Mouse (Mus musculus) CD4-positive, CD25-positive, alpha-beta regulatory T cell, adult 2 months (primary cell): ENCODE results near the gene Mxi1.
A peak's percentile ranks its signal among the peaks of the same experiment; 100 is the strongest.

Source experiments
- DNase-seq: peaks from one replicate; pipeline ENCODE4 v3.0.0-alpha.2; 2012; ENCODE audit warnings: low read depth, low spot score

The Mxi1 gene

DNA sequence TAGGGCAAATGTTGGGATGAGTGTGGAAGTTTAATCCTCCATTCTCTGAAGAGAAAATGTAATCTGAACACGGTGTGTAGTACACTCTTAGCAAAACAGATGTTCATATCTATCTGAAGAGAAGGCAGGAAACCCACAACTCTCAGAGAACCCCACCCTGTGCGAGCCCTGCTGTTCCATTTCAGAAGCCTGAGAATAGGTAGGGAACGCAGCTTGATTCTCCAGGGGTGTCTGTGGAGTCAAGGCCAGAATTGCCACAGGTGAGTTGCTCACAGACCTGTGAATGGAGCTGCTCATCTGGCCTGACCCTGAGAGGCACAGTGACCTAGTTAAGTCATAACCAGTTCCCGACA lies 10.5 kb upstream of the Mxi1 start:
- no peak for DNase-seq

DNA sequence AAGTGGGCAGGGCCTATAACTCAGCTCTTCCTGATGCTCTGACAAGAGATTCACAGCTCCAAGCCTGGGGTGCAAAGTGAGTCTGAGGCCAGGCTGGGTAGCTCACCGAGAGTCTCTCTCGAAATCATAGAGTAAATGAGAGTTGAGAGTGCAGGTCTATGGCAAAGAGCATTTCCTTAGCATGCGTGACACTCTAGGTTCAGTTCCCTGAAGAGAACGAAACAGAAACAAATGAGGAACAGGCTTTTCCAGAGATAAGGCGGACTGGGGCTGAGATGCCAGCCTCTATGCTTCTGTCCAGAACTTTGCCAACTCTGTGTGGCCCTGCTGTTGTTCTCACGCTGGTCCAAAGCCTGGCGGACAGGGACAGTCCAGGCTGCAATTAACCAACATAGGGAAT lies 6.9 kb upstream of the Mxi1 start:
- no peak for DNase-seq

DNA sequence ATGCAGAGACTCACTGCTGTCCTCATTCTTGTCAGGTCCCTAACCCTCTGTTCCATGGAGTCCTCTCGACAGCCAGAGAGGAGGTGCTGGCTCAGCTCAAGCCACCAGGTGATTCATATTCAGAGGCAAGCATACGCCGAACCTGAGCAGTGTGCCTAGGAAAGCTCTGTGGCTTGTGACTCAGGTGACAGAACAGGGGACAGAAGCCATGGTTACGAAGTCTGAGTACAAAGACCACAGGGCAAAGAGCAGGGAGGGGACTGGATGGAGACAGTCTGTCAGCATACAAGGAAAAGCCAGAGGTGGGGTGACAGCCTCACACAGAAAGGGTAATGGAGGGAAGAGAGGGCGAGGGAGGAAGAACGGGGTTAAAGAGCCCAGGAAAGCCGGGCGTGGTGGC lies 4.7 kb upstream of the Mxi1 start:
- DNase-seq = no peak

DNA sequence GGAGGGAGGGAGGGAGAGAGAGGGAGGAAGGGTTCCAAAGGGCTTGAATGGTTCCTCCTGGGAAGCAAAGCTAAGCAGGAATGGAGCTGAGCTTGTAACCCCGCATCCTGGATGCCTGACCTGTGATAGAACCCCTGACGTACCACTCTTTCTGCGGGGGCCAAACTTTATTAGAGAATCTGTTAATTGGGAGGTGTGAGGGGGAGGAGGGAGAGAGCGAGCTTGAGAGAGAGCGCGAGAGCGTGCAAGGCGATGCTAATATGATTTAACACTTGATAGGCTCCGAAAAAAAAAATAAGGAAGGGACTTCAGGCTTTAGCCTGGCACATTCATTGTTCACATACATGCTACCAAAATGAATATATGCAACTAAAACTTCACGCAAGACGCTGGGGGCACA lies 3.6 kb upstream of the Mxi1 start:
- no peak for DNase-seq

DNA sequence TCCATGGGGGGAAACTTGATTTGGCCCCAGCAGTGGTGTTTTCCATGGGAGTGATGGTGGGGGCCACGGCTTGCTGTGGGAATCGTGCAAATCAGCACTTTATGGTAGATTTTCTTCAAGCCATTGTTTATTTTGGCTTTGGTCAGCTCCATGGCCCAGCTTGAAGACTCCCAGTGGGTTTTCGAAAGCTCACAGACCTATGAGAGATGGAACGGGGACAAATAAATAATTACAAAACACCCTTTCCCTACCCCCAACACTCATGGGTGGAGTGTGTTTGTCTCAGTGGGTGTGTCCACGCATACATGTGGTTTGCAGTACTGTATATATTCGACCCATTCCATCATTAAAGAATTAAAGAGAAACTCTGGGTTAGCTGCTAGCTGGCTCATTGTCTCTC lies 3.1 kb upstream of the Mxi1 start:
- no peak for DNase-seq

DNA sequence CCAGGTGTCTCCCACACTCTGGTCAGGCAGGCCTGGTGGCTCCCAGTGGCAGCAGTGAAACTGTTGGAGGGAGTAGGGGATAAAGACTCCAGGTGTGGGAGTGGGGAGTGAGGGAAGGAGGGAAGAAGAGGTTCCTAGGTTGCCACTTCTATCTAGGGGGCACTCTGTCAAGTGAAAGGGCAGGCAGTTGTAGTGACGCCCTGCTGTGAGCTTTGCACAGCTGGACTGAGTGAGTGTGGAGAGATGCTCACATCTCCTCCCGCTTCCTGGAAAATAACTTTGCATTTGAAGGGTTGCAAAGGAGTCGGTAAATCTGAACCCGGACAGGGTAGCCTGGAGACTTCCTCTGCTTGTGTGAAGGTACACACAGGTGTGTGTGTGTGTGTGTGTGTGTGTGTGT lies 687 bp upstream of the Mxi1 start:
- no peak for DNase-seq

DNA sequence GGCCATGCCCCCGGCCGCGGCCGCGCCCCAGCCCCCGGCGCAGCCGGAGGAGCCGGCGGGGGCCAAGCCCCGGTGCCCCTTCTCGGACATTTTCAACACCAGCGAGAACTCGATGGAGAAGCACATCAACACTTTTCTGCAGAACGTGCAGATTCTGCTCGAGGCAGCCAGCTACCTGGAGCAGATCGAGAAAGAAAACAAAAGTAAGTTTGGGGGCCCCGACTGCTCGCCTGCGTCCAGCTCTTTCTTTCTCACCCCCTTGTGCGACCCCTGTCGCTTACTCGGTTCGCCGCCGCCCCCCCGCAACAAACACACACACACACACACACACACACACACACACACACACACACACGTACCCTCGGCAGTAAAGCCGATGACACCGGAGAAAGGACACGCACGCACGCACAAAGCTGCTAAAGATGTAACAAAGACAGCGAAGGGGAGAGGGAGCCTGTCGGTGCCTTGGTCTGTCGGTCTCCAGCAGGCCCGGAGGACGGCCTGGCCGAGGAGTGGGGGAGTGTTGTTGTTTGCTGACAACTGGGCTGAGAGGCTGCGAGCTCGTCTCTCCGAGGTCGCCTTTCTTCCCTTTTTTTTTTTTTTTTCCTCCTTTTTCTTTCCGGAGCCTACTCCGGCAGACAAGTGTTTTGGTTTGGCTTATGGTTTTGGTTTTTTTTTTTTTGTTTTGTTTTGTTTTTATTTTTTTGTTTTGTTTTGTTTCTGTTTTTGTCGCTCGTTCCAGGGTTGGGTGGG lies 629 bp downstream of the Mxi1 start:
- DNase-seq = peak; percentile 70

DNA sequence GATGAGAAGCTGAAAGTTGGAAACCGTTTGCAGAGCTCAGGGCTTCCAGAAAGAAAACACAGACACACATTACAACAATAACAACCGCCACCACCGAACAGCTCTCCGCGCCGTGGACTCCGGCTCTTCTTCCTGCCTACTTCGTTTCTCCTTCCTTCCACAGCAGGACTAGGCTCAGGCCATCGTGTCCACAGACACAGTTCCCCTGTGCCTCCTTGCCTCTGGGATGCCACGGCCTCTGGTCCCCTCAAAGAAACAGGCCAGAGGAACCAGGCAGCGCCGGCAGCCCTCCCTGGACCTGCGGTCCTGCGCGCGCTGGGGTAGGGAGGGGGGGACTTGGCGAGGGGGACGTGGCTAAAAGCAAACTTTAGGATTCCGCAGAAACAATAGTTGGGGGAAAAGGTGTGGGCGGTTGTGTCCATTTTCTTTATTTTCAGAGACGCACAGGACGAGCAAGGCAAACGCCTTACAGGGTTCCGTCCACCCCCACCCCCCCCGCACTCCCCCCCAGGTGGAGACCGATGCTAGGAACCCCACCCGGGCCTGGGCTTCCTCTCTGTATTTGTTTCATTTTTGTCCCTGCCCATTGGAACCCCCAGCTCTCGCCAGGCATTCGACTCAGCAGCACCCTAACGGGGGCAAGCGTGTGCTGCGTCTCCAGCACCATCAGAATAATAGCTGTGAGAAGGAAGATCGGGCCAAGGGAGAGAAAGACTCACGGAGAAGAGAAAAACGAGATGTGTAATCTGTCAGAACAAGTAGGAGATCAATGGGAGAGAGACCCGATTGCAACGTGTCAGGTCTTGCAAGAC lies 1.4 kb downstream of the Mxi1 start:
- DNase-seq = peak; percentile 64

DNA sequence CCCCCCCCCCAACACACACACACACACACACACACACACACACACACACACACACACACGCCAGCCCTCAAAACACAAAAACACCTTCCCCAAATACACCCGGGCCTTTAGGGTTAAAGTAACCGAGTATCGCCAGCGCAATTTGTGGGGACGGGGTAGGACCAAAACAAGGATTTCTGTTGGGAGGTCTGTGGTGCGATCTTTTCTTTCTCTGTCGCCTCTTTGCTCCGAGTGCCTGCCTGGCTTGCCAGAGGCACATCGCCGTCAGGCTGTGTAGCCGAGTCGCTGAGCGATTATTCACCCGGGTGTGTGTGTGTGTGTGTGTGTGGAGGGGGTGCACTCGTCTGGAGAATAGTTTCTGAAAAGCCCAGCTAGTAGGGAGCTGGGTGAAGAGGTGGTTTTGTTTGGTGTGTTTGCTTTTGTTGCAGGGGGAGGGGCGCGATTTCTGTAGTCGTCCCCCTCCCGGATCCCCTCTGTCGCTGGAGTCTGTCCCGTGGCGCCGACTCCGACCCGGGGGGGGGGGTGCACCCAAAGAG lies 2.1 kb downstream of the Mxi1 start:
- peak; percentile 71 for DNase-seq

DNA sequence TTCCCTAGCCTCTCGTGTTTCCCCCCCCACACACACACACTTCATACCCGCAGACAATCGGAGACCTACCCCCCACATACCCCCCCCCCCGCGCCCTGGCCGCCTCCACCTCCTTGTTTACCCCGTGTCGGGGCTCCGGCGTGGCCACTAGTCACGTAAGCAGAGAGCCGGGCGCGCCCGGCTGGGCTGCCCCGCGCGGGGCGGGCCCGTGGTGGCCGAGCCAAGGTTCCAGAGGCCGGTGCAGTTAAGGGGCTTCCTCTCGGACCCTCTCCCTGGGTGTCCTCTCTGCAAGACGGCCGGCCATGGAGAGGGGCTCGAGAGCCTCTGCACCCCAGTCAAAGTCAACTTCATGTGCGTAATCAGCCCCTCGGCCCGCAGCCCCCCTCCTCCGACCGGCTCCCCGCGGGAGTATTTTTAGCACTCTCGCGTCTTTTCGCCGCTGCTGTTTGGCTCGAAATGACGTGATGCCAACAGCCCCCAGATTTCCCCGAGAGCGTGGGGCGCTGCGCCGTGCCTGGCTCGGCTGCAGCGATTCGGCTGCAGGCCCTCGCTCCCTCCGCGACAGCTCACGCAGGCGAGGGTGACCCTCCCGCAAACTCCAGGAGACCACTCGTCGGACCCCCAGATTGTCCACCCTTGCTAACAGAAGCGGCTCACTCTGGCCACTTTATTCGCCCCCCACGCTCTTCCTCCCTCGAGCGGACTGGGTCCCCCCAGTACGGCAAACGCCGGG lies 2.8 kb downstream of the Mxi1 start:
- peak; percentile 88 for DNase-seq

DNA sequence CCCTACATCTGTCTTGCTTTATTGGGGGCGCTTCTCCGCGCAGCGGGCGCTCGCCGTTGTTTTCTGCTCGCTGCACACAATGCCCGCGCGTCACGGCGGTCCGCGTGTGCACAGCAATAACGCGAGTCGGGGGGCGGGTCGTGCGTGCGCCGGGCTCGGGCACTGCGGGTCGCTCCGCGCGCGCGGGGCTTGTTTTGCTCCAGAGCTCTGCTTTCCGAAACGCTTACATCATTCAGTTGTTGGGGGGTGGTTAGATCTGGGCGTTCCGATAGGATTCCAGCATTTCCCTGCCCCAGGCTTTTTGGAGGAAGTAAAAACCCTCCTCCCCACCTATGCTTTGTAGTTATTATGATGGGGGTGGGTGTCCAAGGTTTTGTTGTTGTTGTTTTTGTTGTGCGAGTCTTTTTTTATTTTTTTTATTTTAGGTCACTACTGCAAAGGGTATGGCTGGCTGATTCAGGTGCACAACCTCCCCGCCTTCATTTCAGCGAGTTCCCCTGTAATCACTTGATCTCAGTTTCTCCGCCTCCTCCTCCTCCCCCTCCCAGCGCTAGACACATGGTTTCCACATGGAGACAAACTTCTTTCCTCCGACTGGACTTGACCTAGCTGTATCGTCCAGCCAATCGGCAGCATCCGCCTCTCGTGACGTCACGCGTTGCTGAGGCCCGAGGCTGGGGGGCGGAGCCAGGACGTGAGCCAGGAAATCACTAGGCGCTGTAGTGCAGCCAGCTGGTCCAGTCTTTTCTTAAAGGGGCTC lies 3.5 kb downstream of the Mxi1 start:
- DNase-seq = peak; percentile 98

DNA sequence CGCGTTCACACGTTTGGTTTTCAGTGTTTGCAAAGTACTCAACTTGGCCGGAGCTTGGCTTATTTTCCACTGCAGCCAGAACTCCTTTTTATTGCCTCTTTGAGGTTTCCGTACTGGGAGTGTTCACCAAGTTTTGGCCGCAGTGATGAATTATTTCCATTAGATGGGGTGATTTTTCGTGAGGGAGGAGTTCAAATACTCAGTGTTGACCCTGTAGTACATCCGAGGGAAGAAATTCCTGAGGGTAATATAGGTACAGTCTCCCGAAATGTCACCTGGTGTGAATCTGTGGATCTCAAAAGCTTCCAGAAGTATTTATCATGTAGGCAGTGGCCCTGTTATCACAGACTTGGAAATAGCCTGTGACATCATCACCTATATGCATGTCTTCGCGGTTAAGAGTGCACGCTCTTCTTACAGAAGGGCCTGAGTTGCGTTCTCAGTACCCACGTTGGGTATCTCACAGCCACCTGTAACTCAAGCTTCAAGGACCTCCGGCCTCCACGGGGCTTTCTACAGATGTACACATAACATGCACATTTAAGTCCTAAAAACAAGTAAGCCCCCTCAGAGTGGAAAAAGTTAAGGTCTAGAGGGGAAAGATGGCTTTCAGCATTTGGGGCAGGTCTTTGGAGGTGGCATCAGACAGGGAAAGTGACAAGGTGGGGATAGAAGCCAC lies 4.4 kb downstream of the Mxi1 start:
- peak; percentile 42 for DNase-seq

DNA sequence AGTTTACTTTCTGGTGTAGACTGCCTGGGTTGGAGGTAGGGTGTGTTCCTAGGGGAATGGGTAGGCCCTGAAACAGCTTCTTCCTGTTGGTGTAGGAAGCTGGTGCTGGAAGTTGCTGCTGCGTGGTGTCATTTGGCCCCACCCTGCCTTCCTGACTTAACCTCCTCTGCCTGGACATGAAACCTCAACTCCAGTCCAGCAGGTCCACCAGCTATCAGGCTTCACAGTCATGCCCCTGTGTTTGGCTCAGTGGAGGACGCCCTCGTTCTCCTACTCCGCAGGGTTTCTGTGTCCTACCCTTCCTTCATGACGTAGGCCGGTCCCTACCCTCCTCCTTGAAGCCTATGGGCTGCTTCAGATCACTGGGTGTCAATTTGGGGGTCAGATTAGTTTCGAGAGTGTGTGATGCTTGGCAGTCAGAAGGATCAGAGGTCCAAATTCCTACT lies 4.9 kb downstream of the Mxi1 start:
- DNase-seq = no peak

DNA sequence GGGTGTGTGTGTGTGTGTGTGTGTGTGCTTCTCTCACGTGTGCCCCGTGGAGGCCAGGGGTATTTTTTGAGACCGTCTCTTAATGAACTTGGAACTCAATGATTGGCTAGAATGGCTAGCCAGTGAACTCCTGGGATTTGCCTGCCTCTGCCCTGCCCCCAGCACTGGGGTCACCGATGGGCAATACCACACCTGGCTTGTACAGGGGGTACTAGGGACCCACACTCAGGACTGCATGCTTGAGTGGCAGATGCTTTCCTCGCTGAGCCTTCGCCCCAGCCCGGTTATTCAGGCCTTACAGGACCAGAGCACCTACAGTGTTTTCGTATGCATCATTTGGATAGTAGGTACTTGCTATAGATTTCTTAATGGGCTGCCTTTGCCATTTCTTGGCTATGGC lies 5.8 kb downstream of the Mxi1 start:
- DNase-seq = no peak

DNA sequence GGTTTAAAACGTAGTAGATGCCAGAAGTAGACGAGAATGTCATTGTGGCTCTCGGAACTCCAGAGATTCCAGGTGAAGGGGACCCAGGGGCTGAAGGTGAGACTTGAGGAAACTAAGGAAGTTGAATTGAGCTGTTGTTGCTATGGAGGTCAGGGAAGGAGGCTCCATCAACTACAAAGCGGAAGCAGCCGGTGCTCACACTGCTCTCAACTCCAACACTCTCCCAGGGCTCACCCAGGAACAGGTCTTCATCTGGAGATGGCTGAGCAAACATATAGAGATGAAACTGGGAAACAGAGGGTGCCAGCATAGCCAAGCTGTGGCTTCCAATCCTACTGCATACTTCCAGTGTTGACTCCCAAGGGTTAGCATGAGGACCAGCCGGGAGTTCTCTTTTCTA lies 6.6 kb downstream of the Mxi1 start:
- DNase-seq = no peak

DNA sequence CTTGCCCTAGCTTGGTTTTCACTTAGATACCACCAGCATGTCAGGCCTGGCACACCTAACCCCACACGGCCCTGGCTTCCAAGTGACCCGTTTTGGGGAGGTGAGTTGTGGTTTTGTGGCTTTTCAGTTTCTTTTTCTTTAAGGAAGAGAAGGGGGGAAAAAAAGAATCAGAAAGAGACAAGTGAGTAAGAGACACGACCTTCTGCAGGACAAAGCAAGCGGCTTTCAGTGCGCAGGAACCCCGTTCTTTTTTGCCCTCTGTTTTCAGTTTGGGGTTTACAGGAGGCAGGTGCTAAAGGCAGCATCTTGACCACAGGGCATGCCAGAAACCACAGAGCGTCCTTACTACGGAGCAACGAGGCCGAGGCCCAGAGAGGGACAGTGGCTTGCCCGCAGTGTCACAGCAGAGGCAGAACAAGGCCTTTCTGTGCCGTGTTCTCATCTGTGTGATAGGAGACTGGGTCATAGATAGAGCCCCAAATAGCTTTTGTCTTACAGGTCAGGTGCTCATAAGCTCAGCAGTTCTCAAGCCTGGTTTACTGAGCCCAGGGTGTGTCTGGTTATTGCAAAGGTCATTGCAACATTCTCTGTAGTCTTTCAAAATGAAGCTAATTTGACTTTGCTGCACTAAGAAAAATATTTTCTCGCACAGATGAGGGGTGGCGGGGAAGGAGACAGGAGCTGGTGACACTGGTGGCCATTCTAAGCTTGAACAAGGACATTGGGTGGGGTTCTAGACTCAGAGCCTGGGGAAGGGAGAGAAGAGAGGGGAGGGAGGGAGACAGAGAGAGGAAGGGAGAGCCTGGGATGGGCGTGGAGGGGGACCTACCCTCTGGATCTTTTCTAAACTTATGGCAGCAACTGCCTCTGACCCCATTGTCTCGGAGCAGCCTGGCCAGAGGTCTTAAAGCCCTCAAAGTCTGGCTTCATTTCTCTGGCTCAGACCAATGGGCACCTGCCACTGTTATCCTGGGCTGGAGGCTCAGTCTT lies 8.1 kb downstream of the Mxi1 start:
- DNase-seq = no peak

DNA sequence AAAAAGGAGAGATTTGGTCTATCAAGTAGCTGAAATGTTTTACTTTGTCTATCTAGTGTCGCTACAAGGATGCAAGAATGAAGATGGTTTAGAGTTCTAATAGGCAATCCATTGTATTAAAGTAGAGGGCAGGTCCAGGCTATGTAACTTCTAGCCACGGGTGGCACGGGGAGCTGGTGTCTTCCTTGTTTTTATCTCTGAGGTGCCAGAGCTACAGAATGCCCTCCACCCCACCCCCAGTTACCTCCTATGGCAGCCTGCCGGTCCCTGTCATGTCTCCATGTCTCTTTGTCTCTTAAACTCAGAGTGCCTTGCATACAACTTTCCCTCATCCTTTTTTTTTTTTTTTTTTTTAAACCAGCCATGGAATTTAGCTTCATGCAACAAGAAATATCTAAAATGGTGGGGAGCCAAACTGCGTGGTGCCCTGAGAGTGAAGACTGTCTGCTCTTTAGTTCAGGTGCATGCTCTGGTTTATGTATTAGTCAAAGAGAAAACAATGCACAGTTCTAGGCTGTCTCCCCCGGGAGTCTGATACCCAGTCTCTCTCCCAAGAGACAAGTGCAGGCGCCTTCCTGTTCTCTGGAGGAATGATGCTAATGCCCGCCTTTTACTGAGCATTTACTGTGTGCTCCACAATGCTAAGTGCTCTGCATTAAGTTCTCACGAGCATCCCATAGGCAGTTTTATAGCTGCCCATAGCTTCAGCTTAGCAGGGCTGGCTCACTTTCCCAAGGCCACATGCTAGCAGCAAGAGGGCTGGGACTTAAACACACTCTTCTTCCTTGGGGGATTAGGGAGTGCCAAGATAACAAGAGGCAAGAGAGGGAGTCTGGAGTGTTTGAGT lies 10.2 kb downstream of the Mxi1 start:
- DNase-seq = no peak

DNA sequence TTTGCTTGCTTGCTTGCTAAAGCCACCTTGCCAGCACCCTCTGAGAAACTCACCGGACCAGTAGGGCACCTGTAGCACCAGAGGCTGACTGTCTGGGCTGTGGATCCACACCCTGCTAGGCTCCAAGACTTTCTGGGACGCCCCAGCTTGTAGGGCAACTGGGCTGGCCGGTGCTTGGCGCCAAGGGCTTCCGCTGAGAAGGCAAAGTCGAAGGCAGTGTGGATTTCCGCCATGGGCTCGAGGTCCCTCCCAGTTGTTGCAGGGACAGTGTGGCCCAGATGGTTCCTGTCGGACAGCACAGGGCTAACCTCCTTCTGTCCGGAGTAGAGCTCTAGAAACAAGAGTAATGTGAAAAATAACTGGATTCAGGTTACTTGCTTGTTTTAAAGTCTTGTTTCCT lies 11.0 kb downstream of the Mxi1 start:
- DNase-seq = no peak
